Mouse (Mus musculus) macrophage (primary cell): Measurements from ENCODE around the gene Rtp4. TPM values are rescaled to one million over a fixed set of nuclear protein-coding genes. Genes with fewer than 3 reads are reported as not detected.
A peak's percentile ranks its signal among the peaks of the same experiment; 100 is the strongest.

ENCODE experiments used
- H3K27ac ChIP-seq: fragments of 350-480 bp; formaldehyde crosslinking; 2 replicates; pipeline ENCODE4 v1.9.0; 2021
- H3K36me3 ChIP-seq: fragments of 350-480 bp; formaldehyde crosslinking; 2 replicates; pipeline ENCODE4 v1.9.0; 2021; ENCODE audit errors: inconsistent target
- H3K4me3 ChIP-seq: fragments of 350-480 bp; formaldehyde crosslinking; 2 replicates; pipeline ENCODE4 v1.9.0; 2021; ENCODE audit errors: inconsistent target
- H3K79me2 ChIP-seq: fragments of 350-480 bp; formaldehyde crosslinking; 2 replicates; pipeline ENCODE4 v1.9.0; 2021; ENCODE audit errors: inconsistent target
- WGBS: methylation state at CpG from one replicate; pipeline ENCODE4 v1.1.7; 2026; ENCODE audit warnings: inconsistent platforms; ENCODE audit not compliant: missing documents; 5-methylcytosine and 5-hydroxymethylcytosine counted together
- polyA plus RNA-seq: library from polyadenylated mRNA; stranded (reverse); fragments of 250-400 nt; gene quantifications from 3 replicates; pipeline ENCODE4 v1.2.4, GENCODE M21; 2018; ENCODE audit warnings: inconsistent platforms

Rtp4 gene
- polyA plus RNA-seq, 1 experiment from 2014 or later = 342 TPM

DNA sequence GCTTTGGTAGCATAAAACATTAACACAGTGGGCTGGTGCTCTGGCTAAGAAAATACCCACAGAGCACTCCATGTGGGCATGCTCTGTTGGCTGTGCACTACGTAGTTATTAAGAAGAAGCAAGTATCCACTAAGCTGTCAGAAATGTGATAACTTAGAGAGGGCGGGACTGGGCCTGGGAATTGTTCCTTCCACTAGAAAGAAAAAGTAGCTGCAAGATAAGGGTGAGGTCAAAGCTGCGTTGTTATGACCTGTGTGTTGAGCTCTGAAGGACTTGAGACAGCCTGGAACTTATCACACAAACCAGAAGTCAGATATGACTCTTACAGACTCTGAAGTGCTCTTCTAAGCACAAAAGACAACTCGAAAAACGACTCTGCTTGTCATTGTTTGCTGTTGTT, 19.5 kb upstream of the Rtp4 start:
- Histone ChIP-seq H3K36me3 (no peaks in the 10 kb centered on the region), H3K27ac (no peak overlapping the region), H3K79me2 (no peaks in the 10 kb centered on the region), H3K4me3 (no peak overlapping the region)
- 64% methylated on average over 5 of the region's 5 CpGs for WGBS

DNA sequence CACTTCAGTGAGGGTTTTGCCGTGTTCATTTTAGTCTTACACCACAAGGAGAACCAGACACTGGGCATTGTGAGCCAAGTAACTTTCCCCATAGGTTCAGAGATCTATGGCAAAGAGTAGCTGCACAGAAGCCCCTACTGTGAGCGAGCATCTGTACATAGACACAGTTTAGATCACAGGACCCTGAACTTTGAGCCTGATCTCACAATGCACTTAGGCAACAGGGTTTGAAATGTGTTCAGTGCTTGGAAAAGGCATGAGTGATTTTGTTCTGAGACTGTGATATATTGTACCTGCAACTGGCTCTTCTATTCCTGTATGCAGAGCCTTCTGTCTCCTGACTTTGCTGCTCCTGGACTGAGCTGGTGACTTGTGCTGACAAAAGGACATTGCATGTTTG, 18.8 kb upstream of the Rtp4 start:
- no peak overlapping the region for H3K4me3 ChIP-seq
- no peaks in the 10 kb centered on the region for H3K36me3 ChIP-seq
- no peak overlapping the region for H3K27ac ChIP-seq
- WGBS = 73% methylated on average over 2 of the region's 2 CpGs
- H3K79me2 ChIP-seq = no peaks in the 10 kb centered on the region

GRCm38 (mm10) chr16:23502478-23502877, 17.6 kb upstream of the Rtp4 start:
- H3K79me2 ChIP-seq = no peaks in the 10 kb centered on the region
- WGBS = 88% methylated on average over 3 of the region's 3 CpGs
- no peak overlapping the region for H3K4me3 ChIP-seq
- no peak overlapping the region for H3K27ac ChIP-seq
- H3K36me3 ChIP-seq = no peaks in the 10 kb centered on the region

DNA sequence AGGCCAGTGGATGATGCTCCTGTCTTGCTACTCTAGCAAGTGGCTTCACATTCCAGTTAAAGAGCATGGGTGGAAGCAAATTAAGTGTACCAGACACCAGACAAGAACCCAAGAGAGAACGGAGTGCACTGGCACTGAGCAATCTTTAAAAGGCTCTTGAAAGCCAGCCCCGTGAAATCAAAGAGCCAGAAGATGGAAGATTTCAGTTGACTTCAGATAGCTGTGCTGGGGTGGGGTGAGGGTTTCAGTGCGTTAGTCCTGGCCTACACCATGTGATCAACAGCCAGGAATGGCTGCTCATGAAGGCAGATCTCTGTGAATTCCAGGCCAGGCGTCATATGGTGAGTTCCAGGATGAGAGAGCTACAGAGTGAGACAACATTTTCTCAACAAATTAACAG, 16.7 kb upstream of the Rtp4 start:
- WGBS = 91% methylated on average over 4 of the region's 4 CpGs

DNA sequence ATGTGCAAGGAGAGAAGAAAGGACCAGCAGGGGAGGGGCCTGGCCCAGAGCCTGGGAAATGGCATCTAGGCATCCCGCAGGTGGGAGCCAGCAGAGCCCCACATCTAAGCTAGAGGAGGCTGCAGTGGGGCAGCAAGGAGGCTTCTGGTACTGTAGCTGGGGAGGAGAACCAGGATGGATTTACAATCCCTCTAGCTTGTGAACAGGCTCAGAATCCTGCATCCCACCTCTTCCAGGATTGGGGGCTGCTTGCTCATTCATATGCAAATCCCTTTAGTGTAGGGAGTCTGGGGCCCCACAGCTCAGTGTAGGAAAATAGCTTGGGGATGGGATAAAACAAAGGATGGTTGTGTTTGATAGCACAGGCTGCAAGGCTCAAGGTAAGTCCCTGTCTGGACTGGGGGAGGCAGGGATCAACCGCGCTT, 15.8 kb upstream of the Rtp4 start:
- WGBS = 97% methylated on average over 3 of the region's 3 CpGs

More for the DNA sequence above, 16.7 kb upstream of the Rtp4 start:
- Histone ChIP-seq H3K27ac (no peak overlapping the region), H3K36me3 (no peaks in the 10 kb centered on the region), H3K4me3 (no peak overlapping the region), H3K79me2 (no peaks in the 10 kb centered on the region)

GRCm38 (mm10) chr16:23505904-23506687, 14.0 kb upstream of the Rtp4 start:
- H3K36me3 ChIP-seq = no peaks in the 10 kb centered on the region
- H3K79me2 ChIP-seq = no peaks in the 10 kb centered on the region
- no peak overlapping the region for H3K4me3 ChIP-seq
- H3K27ac ChIP-seq = peak overlapping the region; percentile 40
- 42% methylated on average over 11 of the region's 11 CpGs for WGBS

More for the DNA sequence above, 15.8 kb upstream of the Rtp4 start:
- Histone ChIP-seq H3K79me2 (no peaks in the 10 kb centered on the region), H3K36me3 (no peaks in the 10 kb centered on the region), H3K27ac (no peak overlapping the region), H3K4me3 (no peak overlapping the region)

DNA sequence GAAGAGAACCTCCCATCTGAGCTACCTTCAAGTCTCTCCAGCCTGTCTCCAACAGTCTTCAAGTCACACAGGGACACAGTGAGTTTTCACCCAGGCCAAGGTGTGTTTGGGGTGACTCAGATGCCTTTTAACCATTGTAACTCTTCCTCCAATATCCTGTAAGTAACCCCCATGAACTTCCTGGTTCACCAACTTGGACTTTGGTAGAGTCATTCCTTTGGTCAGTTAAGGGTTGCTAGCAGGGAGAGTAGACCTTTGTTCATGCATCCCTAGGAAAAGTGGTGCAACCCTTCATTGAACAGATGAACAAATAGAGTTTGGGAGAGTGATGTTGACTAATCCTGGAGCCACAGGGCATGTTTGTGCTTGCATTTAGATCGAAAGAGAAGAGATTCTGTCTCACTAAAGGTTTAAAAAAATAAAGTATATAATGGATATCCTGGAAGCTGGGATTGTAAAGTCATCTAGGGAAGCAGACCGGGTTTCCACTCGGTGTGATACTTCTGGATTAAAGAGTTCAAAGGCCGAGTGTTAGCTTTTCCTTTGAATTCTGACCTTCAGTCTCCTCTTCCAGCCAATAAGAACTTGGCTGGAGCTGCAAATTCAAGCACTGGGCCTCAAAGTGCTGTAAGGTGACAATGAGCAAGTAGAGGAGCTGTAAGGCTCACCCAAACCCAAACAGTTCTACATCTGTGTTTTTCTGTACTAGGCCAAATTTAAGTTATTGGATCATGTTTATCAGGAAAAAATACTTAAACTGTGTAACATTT, 8.7 kb upstream of the Rtp4 start:
- 92% methylated on average over 4 of the region's 4 CpGs for WGBS
- Histone ChIP-seq H3K4me3 (no peak overlapping the region), H3K79me2 (no peaks in the 10 kb centered on the region), H3K36me3 (no peaks in the 10 kb centered on the region), H3K27ac (no peak overlapping the region)

DNA sequence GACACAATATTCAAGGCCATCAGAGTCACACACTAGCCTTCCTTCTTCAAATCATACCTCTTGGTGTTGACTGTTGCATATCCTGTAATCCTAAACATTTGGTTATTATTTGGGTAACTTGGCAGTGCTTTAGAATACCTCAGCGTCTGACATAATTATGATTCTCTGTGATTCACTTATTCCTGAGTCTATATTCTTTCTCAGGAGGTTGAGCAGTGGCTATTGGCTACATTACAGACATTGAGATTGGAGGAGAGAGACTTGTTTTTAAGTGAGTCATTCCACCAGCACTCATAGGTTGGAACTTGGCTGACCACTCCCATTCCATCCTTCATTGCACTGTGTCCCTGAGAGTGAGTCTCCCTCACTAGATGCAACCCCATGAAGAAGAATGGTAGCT, 6.7 kb upstream of the Rtp4 start:
- Histone ChIP-seq H3K36me3 (no peaks in the 10 kb centered on the region), H3K79me2 (no peaks in the 10 kb centered on the region), H3K27ac (no peak overlapping the region), H3K4me3 (no peak overlapping the region)
- 85% methylated on average over 1 of the region's 1 CpGs for WGBS

DNA sequence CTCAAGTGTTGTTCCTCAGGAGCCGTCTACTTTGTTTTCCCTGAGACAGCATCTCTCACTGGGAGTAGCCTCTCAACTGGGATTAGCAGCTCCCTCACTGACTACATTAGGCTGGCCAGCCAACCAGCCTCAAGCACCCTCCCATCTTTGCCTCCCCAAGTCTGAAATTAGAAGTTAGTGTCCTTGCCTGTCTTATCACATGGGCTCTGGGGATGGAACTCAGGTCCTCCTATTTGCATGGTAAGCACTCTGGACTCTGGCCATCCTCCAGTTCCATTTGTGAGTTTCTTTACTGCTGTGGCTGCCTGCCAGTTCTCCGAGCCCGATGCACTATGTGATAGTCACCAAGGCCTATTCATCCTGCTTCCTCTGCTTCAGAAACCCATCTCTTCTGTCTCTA, 4.3 kb upstream of the Rtp4 start:
- Histone ChIP-seq H3K4me3 (no peak overlapping the region), H3K79me2 (no peaks in the 10 kb centered on the region), H3K27ac (no peak overlapping the region), H3K36me3 (no peaks in the 10 kb centered on the region)
- 92% methylated on average over 3 of the region's 3 CpGs for WGBS

DNA sequence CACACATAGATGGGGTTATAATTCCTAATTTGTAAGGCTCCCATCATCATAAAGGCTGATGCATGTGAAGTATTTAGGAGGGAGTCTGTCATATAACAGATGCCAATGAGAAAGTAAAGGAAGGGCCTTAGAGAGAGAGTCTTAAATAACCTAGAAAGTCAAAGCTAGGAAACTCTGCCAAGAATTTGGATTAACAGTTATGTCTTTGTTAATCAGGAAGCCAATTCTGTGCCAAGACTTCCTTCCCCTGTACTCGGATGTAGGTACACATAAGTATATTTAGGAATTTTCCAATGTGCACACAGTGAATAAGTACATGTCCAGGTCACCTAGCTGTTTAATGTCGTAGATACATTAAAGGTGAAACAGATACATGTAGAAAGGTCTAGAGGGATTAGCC, 3.5 kb upstream of the Rtp4 start:
- Histone ChIP-seq H3K36me3 (no peaks in the 10 kb centered on the region), H3K79me2 (no peaks in the 10 kb centered on the region), H3K27ac (no peak overlapping the region), H3K4me3 (no peak overlapping the region)
- WGBS = 53% methylated on average over 2 of the region's 2 CpGs

DNA sequence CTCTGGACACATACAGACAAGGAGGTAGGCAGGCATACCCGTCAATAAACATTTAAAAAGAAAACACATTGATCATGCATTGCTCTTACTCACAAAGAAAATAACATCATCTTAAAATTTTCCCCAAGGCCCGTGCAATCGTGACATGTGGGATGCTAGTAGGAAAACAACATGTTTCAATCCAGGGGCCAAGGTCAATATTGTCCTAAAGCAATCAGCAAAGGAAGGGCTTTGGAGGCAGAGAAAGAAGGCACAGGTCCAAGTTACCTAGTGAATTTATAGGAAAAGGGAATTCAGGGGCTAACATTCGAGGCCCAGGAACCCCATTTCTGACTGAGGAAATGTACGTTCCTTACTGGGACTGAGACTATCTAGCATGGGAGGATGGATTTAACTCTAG, 2.9 kb upstream of the Rtp4 start:
- H3K27ac ChIP-seq = no peak overlapping the region
- WGBS = 95% methylated on average over 5 of the region's 5 CpGs
- H3K4me3 ChIP-seq = no peak overlapping the region
- no peaks in the 10 kb centered on the region for H3K36me3 ChIP-seq
- no peaks in the 10 kb centered on the region for H3K79me2 ChIP-seq

DNA sequence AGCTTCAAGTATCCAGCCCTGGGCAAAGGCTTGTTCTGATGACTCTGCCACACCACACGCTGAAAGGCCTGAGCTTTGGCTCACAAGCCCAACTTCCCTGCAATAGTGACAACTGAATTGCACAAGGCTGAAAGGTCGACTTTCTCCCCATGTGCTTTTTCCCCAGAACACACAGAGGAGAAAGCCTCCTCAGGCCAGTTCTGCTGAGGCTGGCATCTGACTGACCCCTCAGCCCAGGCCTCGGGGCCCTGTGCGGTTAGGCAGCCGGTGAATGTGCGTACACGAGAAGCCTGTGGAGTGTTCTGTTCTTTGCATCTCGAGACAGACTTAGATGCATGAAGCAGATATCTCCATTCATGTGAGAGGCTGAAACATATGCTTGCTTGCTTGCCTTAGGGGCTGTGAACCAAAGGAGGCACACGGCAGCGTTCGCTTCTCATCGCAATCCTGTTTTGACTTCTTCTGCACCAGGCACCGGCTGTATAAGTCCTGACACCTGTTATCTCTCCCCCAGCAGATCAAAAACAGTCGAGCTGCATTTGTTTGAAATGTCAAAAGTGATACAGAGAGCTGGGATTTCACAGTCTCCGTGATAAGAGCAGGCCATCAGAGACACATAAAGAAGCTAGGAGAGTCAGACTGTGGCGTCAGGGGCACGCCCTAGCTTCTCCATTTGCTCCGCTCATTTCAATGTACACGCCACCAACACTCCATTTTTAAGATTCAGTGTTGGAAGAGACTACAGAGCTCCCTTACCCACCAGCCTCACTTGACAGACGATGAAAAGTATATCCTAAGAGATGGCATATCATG, 2.1 kb upstream of the Rtp4 start:
- no peaks in the 10 kb centered on the region for H3K36me3 ChIP-seq
- WGBS = 92% methylated on average over 20 of the region's 20 CpGs
- H3K79me2 ChIP-seq = no peaks in the 10 kb centered on the region
- H3K27ac ChIP-seq = no peak overlapping the region
- H3K4me3 ChIP-seq = no peak overlapping the region

DNA sequence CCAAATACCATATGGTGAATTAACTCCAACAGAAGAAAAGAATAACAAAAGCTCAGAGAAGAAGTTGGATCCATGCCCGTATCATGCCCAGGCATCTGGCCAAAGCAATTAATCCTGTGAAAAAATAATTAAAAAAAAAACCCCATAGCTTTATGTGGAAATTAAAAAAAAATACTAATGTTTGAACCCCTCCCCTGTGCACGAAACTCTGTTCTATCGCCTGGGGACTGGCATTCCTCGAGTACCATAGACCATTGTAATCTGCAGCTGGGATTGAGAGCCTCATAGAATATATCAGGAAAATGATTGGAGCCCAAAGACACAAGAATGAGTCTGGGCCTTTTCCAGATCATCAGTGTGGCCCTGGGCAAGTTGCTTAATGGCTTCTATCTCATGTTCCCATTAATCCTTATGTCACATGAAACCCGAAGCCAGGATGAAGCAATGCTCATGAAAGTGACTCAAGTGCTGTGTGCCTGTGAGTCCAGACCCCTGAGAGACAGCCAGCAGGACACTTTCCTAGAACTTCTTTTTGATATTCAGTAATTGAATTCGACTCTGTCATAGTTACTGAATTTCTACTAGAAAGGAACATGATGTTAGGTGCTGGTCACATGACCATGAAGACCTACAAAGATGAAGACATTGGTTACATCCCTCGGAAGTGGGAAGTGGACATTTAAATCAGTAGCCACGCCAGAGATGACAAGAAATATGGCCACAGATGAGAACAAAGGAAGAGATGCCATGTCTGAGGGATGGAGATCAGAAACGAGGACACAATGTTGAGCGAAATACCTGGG, 1.3 kb upstream of the Rtp4 start:
- Histone ChIP-seq H3K4me3 (no peak overlapping the region), H3K36me3 (no peaks in the 10 kb centered on the region), H3K79me2 (no peaks in the 10 kb centered on the region), H3K27ac (no peak overlapping the region)
- WGBS = 79% methylated on average over 10 of the region's 10 CpGs

DNA sequence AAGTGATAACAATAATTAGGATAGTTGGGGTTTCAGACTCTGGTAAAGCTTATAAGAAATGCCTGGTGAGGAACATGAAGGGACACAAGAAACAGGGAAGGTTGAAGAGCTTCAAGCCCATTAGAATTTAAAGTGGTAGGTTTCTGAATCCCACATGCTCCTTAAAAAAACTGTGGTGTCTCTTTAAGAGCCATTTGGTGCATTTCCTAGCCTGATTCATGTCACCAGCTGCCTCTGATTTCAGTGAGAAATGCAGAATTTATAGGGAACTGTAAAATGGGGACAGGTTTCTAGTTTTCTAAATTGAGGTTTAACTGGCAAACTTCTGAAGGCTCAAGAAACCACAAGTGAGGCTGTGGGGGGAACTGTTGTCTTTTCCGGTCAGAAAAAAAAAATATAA, 320 bp upstream of the Rtp4 start:
- no peaks in the 10 kb centered on the region for H3K36me3 ChIP-seq
- no peaks in the 10 kb centered on the region for H3K79me2 ChIP-seq
- H3K27ac ChIP-seq = no peak overlapping the region
- H3K4me3 ChIP-seq = no peak overlapping the region
- 0% methylated on average over 1 of the region's 1 CpGs for WGBS
